8 mouse cellular contexts compared by ENCODE assay signal in the genomic region with DNA sequence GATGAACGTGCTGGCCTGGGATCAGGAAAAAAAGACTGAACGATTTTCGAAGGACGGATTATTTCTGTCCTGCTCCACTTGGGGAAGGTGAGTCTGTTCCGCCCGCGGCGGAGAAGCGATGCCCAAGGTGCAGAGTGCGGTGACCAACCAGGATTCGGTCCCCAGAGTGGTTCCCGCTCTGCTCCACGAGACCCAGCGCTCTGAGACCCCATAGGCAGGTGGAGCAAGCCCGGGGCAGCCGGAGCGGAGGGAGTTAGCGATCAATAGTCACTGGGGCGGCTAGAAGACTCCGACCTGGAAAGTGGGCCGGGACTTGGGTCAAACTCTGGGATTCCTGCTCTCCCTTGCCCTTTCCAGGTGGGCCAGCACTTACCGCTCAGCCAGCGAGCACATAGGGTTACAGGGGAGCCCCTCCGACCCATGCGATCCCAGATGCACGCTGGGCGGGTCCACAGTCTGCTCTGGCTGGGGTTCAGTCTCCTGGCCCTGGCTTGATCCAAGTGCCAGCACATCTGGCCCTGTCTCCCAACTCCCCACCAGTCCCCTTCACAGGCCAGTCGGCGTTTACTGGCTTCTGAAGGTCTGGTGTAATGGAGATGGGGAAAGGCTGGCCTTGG. TPM values are rescaled to one million over a fixed set of nuclear protein-coding genes. Genes with fewer than 3 reads are reported as not detected.
DNase-seq lines count a peak whose midpoint lies in the region; ATAC-seq and TF ChIP-seq lines count a peak whose summit lies in the region.

No protein-coding gene starts in this region.

- no peaks in the 10 kb centered on the region for H3K36me3 ChIP-seq in testis, adult 2 months (ENCODE audit: control insufficient read depth, insufficient read depth, low read length)
- no peaks in the 10 kb centered on the region for H3K36me3 ChIP-seq in forebrain, embryonic 13.5 days (ENCODE audit: poor library complexity, severe bottlenecking)
- no peaks in the 10 kb centered on the region for H3K36me3 ChIP-seq in limb, embryonic 15.5 days
- no peaks in the 10 kb centered on the region for H3K36me3 ChIP-seq in stomach, embryonic 14.5 days (ENCODE audit: control insufficient read depth, insufficient read depth, low read length)

- H3K9ac ChIP-seq in forebrain, embryonic 13.5 days = peak overlapping the region; percentile 57
- peak overlapping the region; percentile 24 for H3K9ac ChIP-seq in limb, embryonic 15.5 days
- H3K9ac ChIP-seq in stomach, embryonic 14.5 days (replicated peaks; ENCODE audit: low read depth, low read length) = peak overlapping the region; percentile 28; the same call in 1 of the 2 replicates

- no peak for DNase-seq in testis, postnatal 10 days (ENCODE audit: low spot score)
- DNase-seq in urinary bladder, postnatal 4 days (ENCODE audit: low spot score in 2 of 2) = no peak
- DNase-seq in adrenal gland, postnatal 36 days = no peak
- no peak for DNase-seq in adrenal gland, postnatal 10 days

- H3K4me2 ChIP-seq in forebrain, embryonic 13.5 days = peak overlapping the region; percentile 70
- H3K4me2 ChIP-seq in limb, embryonic 15.5 days = peak overlapping the region; percentile 82
- peak overlapping the region; percentile 85 for H3K4me2 ChIP-seq in stomach, embryonic 14.5 days (replicated peaks; ENCODE audit: low read depth, low read length)

- under 1% methylated on average over 29 of the region's 29 CpGs for WGBS in forebrain, embryonic 13.5 days
- 3% methylated on average over 29 of the region's 29 CpGs for WGBS in limb, embryonic 15.5 days
- 5% methylated on average over 29 of the region's 29 CpGs for WGBS in stomach, embryonic 14.5 days

- no peak for TF ChIP-seq CTCF in testis, adult 2 months (IDR thresholded peaks at IDR 0.05; ENCODE audit: control insufficient read depth, insufficient read depth, insufficient replicate concordance, low read depth, low read length)

- H3K4me1 ChIP-seq in testis, adult 2 months (ENCODE audit: control insufficient read depth, insufficient read depth, low read length) = peaks cover 8% of the 10 kb centered on the region
- peaks cover 12% of the 10 kb centered on the region for H3K4me1 ChIP-seq in forebrain, embryonic 13.5 days
- H3K4me1 ChIP-seq in limb, embryonic 15.5 days = peaks cover 23% of the 10 kb centered on the region
- H3K4me1 ChIP-seq in stomach, embryonic 14.5 days (ENCODE audit: control insufficient read depth, insufficient read depth, low read length) = 0 out of 2 replicates have a peak, but pooled peaks cover 5% of the 10 kb centered on the region

- peak overlapping the region; percentile 21 for H3K4me3 ChIP-seq in testis, adult 2 months (ENCODE audit: control insufficient read depth, low read depth, low read length)
- peak overlapping the region; percentile 39 for H3K4me3 ChIP-seq in forebrain, embryonic 13.5 days
- peak overlapping the region; percentile 46 for H3K4me3 ChIP-seq in limb, embryonic 15.5 days
- H3K4me3 ChIP-seq in stomach, embryonic 14.5 days (ENCODE audit: low read depth, low read length) = peak overlapping the region; percentile 35

- H3K27ac ChIP-seq in testis, adult 2 months (ENCODE audit: control insufficient read depth, insufficient read depth, low read depth, low read length) = no peak overlapping the region
- H3K27ac ChIP-seq in forebrain, embryonic 13.5 days = no peak overlapping the region
- H3K27ac ChIP-seq in limb, embryonic 15.5 days = no peak overlapping the region
- no peak overlapping the region for H3K27ac ChIP-seq in stomach, embryonic 14.5 days (ENCODE audit: low read length)

- no peak; the same call in 1 of the 2 replicates for ATAC-seq in forebrain, embryonic 13.5 days
- ATAC-seq in limb, embryonic 15.5 days (ENCODE audit: insufficient number of reproducible peaks, low FRiP score, low TSS enrichment, low read depth) = 0 out of 2 replicates have a peak, but pooled peaks have one; percentile 19
- peak; percentile 37; the same call in 1 of the 2 replicates for ATAC-seq in stomach, embryonic 14.5 days (ENCODE audit: insufficient number of reproducible peaks, insufficient read depth, low FRiP score, low read depth)

- no peaks in the 10 kb centered on the region for H3K9me3 ChIP-seq in forebrain, embryonic 13.5 days (replicated peaks)
- no peaks in the 10 kb centered on the region for H3K9me3 ChIP-seq in limb, embryonic 15.5 days
- no peaks in the 10 kb centered on the region for H3K9me3 ChIP-seq in stomach, embryonic 14.5 days (ENCODE audit: control insufficient read depth, low read depth, low read length)

- TF ChIP-seq POLR2A in testis, adult 2 months (IDR thresholded peaks at IDR 0.05; ENCODE audit: control insufficient read depth, low read depth, low read length) = no peak

- no peaks in the 10 kb centered on the region; the same call in 1 of the 2 replicates for H3K27me3 ChIP-seq in testis, adult 2 months (ENCODE audit: control insufficient read depth, insufficient read depth, low read length)
- peaks cover 35% of the 10 kb centered on the region for H3K27me3 ChIP-seq in forebrain, embryonic 13.5 days
- peaks cover 12% of the 10 kb centered on the region for H3K27me3 ChIP-seq in limb, embryonic 15.5 days
- H3K27me3 ChIP-seq in stomach, embryonic 14.5 days (ENCODE audit: control insufficient read depth, insufficient read depth, low read length) = no peaks in the 10 kb centered on the region

RNA-seq across cellular contexts. Expression of a gene that starts 1.4 kb away (rescaled TPM):
- 0.22 and 0.29 TPM in 2 replicates for polyA plus RNA-seq in testis, adult 2 months (2012; rRNA removed)
- polyA plus RNA-seq in forebrain, embryonic 13.5 days (2015; fragmentation: Nextera tagmentation; extraction: Ambion mirVana) = 0.65 and 0.85 TPM in 2 replicates
- 9.7 and 10.1 TPM in 2 replicates for polyA plus RNA-seq in limb, embryonic 15.5 days (2015; fragmentation: Nextera tagmentation; extraction: Ambion mirVana)
- polyA plus RNA-seq in stomach, embryonic 14.5 days (2014; fragmentation: Nextera tagmentation; extraction: Ambion mirVana) = 2.9 and 3.2 TPM in 2 replicates
- 1 to 10 TPM; 1.6 to 2.2 TPM for total RNA-seq in adrenal gland, postnatal 36 days (2021)
- total RNA-seq in adrenal gland, postnatal 10 days (2021) = 1 to 10 TPM; 4.3 to 5.1 TPM
